Mouse (Mus musculus) ovary, adult 18-20 months (tissue): ENCODE results near the gene Lrrc23.
A peak's percentile ranks its signal among the peaks of the same experiment; 100 is the strongest.

Experiments
- DNase-seq: peaks from one replicate; pipeline ENCODE4 v3.0.0; 2022; ENCODE audit warnings: low spot score, mixed read lengths

Lrrc23 gene

GRCm38 (mm10) chr6:124741842-124742241 is 37.7 kb downstream of the Lrrc23 start:
- DNase-seq, result no peak

- peak; percentile 85 for DNase-seq
These were observed 38.4 kb downstream of the Lrrc23 start, which contains the start of gene Grcc10 for GRCm38 (mm10) chr6:124740888-124741761. Gene Grcc10, minus strand, starts transcription at chr6:124741374.

GRCm38 (mm10) chr6:124740211-124740887 is 39.2 kb downstream of the Lrrc23 start:
- DNase-seq, result no peak

- DNase-seq, result no peak
These were observed 40.2 kb downstream of the Lrrc23 start for GRCm38 (mm10) chr6:124739231-124739796.

GRCm38 (mm10) chr6:124738511-124739023 is 41.0 kb downstream of the Lrrc23 start, which contains the start of gene Ptpn6:
Gene Ptpn6, minus strand, starts transcription at chr6:124738714.
- DNase-seq, result peak; percentile 56

- no peak for DNase-seq
These were observed 42.5 kb downstream of the Lrrc23 start for GRCm38 (mm10) chr6:124737040-124737439.

- DNase-seq, result no peak
These were observed 45.1 kb downstream of the Lrrc23 start for GRCm38 (mm10) chr6:124734417-124734816.

GRCm38 (mm10) chr6:124732476-124733370 is 46.8 kb downstream of the Lrrc23 start:
- no peak for DNase-seq

- DNase-seq, result no peak
These were observed 48.5 kb downstream of the Lrrc23 start for GRCm38 (mm10) chr6:124731038-124731437.

- DNase-seq, result no peak
These were observed 49.4 kb downstream of the Lrrc23 start for GRCm38 (mm10) chr6:124729850-124730705.

- no peak for DNase-seq
These were observed 50.9 kb downstream of the Lrrc23 start for GRCm38 (mm10) chr6:124728621-124729020.

- no peak for DNase-seq
These were observed 55.1 kb downstream of the Lrrc23 start for GRCm38 (mm10) chr6:124724472-124724871.

GRCm38 (mm10) chr6:124723541-124723940 is 56.0 kb downstream of the Lrrc23 start:
- no peak for DNase-seq

- no peak for DNase-seq
These were observed 56.6 kb downstream of the Lrrc23 start for GRCm38 (mm10) chr6:124722876-124723473.

GRCm38 (mm10) chr6:124720904-124721303 is 58.6 kb downstream of the Lrrc23 start:
- DNase-seq, result no peak
